Mouse (Mus musculus) left cerebral cortex, postnatal 4 days (tissue): Measurements from ENCODE around the gene Hes3. TPM values are rescaled to one million over a fixed set of nuclear protein-coding genes. Genes with fewer than 3 reads are reported as not detected.

Source experiments
- DNase-seq: peaks from one replicate; pipeline ENCODE4 v3.0.0-alpha.2; 2022
- intact Hi-C: fragments of 180-260 bp; cut with DNase I; formaldehyde crosslinking; loops from one replicate; pipeline ENCODE4 v1.15.1; 2025
- total RNA-seq, 2 experiments: library from RNA; stranded (reverse); gene quantifications; 2 replicates each; pipeline ENCODE4 v1.2.3; 2021

The Hes3 gene
- total RNA-seq, 2 experiments from 2014 or later: 0.20 TPM; not detected in 1

DNA sequence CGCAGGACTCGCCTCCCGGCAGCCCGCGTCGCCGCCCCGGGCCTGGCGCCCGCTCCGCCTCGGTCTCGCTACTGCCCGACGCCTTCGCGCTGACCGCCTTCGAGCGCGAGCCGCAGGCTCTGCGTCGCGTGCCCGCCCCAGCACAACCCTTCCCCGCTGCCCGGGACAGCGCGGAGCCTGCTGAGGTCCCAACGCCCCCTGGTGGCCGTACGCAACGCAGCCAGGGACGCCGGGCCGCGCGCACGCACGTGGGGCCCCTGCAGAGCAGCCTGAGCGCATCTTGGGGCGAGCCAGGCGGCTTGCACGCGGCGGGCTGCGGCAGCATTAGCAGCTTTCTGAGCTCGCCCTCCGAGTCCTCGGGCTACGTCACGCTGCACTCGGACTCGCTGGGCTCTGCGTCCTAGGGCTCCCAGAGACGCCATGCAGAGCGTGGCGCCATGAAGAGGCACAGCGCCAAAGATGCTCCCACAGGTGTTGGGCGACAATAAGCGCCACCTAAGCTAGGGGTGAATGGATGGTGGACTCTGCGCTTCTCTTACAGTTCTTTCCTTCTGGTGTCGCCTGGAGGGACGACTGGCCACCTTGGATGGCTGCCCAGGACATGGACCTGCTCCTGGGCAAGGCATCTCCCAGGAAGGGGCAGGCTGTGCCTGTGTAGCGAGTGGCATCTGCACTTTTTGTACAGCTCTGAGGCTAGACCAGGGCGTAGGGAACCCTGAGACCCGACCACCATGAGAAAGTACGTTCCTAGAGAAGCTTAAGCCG, 8.1 kb downstream of the Hes3 start:
- intact Hi-C loops: loop anchor here (5.0 kb wide), 1 partner anchor 71 kb away; no protein-coding TSS in a partner anchor
- peak; percentile 88 for DNase-seq

- intact Hi-C loops: loop anchor here (5.0 kb wide), 1 partner anchor 70 kb away; no protein-coding TSS in a partner anchor
- DNase-seq: no peak
These were observed 8.7 kb downstream of the Hes3 start for GRCm38 (mm10) chr4:152282721-152283120.

DNA sequence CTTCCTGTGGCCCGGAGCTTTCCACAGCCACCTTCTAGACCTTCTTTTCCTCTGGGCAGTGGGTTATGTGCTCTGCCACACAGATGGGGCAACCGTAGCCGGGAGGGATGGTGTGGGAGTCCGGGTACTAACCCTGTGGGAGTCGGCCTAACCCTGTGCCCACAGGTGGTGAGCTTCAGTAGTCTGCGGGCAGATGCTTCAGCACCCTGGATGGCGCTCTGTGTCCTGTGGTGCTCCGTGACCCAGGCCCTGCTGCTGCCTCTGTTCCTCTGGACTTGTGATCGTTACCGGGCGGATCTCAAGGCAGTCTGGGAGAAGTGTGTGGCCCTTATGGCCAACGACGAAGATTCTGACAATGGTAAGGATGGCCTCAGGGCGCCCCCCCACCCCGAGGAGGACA, 9.9 kb downstream of the Hes3 start:
- intact Hi-C loops: loop anchor here (5.0 kb wide), 1 partner anchor 69 kb away; no protein-coding TSS in a partner anchor
- DNase-seq: no peak

GRCm38 (mm10) chr4:152278986-152279385, 12.5 kb downstream of the Hes3 start:
- intact Hi-C loops: no loop called here
- peak; percentile 92 for DNase-seq

DNA sequence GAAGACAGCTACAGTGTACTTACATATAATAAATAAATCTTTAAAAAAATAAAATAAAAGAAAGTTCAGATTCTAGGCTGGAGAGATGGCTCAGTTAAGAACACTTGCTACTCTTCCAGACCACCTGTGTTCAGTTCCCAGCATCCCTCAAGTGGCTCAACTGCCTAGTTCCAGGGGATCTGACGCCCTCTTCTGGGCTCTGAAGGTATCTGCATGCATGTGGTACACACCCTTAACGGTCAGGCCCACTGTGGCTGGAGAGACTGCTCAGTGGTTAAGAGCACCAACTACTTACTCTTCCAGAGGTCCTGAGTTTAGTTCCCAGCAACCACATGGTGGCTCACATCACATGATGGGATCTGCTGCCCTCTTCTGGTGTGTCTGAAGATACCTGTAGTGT, 13.5 kb downstream of the Hes3 start:
- no peak for DNase-seq
- intact Hi-C loops: no loop called here

- intact Hi-C loops: no loop called here
- DNase-seq: peak; percentile 70
These were observed 14.8 kb downstream of the Hes3 start for GRCm38 (mm10) chr4:152276389-152277347.

- no peak for DNase-seq
- intact Hi-C loops: no loop called here
These were observed 16.8 kb downstream of the Hes3 start for GRCm38 (mm10) chr4:152274681-152275131.

GRCm38 (mm10) chr4:152273621-152274236, 17.7 kb downstream of the Hes3 start, which contains the start of gene Gpr153:
TSS of gene Gpr153 (plus strand) at chr4:152274232.
- DNase-seq: no peak
- intact Hi-C loops: no loop called here

- intact Hi-C loops: no loop called here
These were observed 18.3 kb downstream of the Hes3 start for GRCm38 (mm10) chr4:152273191-152273590.

DNA sequence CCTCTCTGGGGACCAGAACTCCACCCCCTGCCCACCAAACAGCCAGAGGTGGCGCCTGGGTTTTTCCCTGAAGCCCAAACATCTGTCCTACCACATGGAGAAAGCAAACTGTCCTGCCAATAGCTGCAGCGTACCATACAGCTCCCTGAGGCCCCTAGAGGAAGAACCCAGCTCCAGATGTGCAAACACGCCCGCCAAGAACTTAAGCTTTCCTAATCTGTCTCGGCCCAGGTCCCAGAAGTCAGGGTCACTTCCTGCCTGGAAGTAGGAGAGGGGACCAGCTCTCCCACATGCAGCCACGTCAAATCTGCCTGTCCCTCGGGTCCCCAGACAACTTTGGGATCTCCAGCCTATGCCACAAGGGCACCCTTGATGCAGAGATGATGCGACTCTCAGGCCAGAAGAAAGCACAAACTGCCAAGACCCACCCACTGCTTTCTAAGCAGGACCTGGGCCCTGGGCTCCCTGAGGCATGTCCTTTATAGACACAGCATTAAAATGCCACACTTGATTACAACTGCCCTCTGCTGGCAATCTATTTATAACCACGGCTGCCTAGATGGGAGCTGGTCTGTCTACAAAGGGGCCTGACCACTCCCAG, 18.9 kb downstream of the Hes3 start:
- intact Hi-C loops: no loop called here
- no peak for DNase-seq

More at GRCm38 (mm10) chr4:152273191-152273590, 18.3 kb downstream of the Hes3 start:
- DNase-seq: no peak

- DNase-seq: no peak
- intact Hi-C loops: no loop called here
These were observed 19.5 kb downstream of the Hes3 start for GRCm38 (mm10) chr4:152272006-152272405.

DNA sequence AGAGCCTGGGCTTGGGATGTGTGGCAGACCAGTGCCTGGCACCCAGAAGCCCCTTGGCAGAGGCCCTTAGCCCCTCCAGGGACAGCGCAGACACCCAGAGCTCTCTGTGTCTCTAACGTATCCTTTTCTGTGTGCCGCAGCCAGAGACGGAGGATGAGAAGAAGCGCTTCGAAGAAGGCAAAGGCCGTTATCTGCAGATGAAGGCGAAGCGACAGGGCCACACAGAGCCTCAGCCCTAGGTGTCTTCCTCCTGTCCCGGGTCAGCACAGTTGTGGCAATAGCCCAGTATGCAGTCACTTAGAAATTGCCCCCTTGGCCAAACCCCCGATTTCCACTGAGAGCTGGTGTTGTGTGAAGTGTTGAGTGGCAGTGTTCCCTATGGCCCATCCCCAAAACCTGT, 20.1 kb downstream of the Hes3 start:
- intact Hi-C loops: no loop called here
- no peak for DNase-seq

- intact Hi-C loops: no loop called here
- no peak for DNase-seq
These were observed 20.9 kb downstream of the Hes3 start for GRCm38 (mm10) chr4:152270599-152270998.

DNA sequence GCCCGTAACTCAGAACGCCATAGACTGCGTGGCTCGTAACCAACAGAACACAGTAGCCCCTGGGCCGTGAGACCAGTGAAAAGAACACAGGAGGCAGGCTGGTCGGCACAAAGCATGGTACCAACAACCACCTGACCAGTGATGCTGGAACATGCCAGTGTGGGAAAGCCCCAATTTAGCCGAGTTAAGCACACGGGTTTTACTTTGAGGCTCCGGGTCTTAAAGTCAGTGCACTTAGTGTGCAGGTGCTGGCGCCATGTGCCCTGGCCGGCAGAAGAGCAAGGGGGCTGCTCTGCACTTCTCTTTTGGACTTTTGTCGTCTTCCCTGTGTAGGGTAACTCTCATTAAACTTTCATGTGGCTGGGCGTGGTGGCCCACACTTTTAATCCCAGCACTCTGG, 21.5 kb downstream of the Hes3 start:
- intact Hi-C loops: no loop called here
- no peak for DNase-seq

GRCm38 (mm10) chr4:152267748-152268369, 23.6 kb downstream of the Hes3 start:
- intact Hi-C loops: no loop called here
- DNase-seq: peak; percentile 81

DNA sequence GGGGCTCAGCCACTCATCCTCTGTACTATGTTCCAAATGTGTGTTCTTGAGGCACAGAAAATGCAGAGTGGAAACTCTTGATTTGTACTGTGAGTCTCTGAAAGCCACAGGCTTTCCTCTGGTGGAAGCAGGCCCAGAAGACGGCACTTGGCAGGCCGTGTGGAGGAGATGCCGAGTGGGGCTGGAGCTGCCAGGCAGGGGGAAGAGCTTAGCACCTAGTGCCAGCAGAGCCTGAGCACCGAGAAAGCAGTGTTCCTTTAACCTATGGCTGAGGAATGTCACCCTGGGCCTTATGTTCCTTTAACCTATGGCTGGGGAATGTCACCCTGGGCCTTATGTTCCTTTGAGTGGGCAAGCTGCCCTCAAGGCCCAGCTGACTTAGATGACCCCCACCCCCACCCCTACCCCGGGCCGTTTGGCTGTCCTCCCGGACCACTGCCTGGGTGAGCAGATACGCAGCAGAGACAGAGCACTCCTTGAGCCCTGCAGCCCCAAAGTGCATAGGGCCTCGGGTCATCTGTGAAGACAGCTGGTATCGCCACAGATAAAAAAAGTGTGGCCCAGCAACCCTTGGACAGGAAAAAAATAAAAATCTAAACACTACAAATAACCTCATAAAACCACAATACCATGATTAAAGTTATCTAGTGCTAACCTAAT, 25.1 kb downstream of the Hes3 start:
- intact Hi-C loops: no loop called here
- peak; percentile 81 for DNase-seq

DNA sequence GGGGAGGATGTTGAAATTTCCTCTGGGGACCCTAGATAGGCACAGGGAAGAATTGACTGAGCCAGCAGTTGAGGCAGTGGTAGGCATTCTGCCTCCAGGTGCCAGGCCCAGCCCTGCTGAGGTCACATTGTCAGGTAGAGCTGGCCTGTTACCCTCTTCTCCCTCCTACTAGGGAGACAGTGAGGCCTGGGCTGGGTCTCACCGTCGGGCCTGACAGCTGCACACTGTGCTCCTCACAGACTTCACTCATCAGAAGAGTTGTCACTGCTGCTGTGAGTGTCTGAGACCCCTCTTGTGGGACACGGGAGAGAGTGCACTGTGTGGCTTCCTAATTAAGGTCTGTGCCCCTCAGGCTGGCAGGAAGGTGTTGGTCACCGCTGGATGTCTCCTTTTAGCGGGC, 25.7 kb downstream of the Hes3 start:
- DNase-seq: no peak
- intact Hi-C loops: no loop called here

DNA sequence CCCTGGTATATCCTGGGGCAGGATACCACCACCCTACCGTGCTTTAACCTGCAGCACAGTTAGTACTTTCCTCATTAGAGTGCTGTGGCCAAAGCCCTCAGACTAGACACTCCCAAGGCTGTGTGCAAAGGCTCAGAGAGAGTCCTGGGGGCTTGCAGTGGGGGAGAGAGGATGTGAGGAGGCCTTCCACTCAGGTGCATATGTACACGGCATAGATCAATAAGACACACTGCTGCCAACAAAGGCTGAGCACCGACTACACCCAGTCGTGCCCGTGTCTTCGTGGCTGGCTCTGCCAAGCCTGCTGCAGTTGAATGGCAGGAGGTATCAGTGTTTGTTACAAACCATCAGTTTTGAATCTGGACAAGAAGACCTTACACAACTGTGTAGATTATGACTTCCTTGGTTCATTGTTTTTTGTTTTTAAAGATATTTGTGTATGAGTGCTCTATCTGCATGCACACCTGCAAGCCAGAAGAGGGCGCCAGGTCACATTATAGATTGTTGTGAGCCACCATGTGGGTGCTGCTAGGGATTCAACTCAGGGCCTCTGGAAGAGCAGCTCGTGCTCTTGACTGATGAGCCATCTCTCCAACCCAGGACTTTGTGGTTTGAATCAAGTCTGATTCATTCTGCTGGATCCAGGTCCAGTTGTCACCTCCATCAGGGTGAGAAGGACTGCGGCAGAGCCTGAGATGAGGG, 26.4 kb downstream of the Hes3 start:
- intact Hi-C loops: no loop called here
- DNase-seq: no peak

DNA sequence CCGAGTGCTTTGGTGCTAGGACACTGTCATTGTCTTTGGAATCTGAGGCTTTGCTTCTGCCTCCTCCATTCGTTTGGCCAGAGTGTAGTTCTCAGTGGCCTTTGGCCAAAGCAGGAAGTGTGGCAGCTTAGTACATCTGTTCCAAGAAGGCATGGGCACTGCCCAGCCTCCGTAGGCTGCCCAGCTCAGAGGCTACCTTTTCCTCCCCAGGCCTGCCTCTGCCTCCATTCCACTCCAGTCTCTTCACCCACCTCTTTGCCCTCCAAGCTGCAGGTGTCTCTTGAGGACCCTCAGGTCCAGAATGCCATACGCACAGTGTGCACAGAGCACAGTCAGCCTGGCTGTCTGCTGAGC, 27.3 kb downstream of the Hes3 start:
- intact Hi-C loops: no loop called here
- DNase-seq: no peak
